In genomic region chr5:114052246-114052761, GRCm38 (mm10) we compare ENCODE assay signal across 7 mouse cellular contexts. TPM values are rescaled to one million over a fixed set of nuclear protein-coding genes. Genes with fewer than 3 reads are reported as not detected.
DNase-seq lines count a peak whose midpoint lies in the region; ATAC-seq and TF ChIP-seq lines count a peak whose summit lies in the region.

No protein-coding gene starts in this region.

- H3K4me3 ChIP-seq in embryonic fibroblast, embryonic 13.5 days (ENCODE audit: insufficient read depth, low read length) = no peak overlapping the region
- H3K4me3 ChIP-seq in layer of hippocampus, adult 2 months = no peak overlapping the region

- no peak overlapping the region for H3K27ac ChIP-seq in embryonic fibroblast, embryonic 13.5 days (ENCODE audit: insufficient read depth, low read length)
- 0 out of 2 replicates have a peak overlapping the region, but pooled peaks have one; percentile 10 for H3K27ac ChIP-seq in layer of hippocampus, adult 2 months

- TF ChIP-seq POLR2A in brain, embryonic 14.5 days (IDR thresholded peaks at IDR 0.05; ENCODE audit: borderline replicate concordance, extremely low read depth, insufficient read depth, insufficient read length, poor library complexity, severe bottlenecking) = no peak
- TF ChIP-seq POLR2A in embryonic fibroblast, embryonic 13.5 days (IDR thresholded peaks at IDR 0.05; ENCODE audit: low read depth, low read length) = no peak

- intact Hi-C loops in heart, postnatal 14 days (cut with DNase I) = loop anchor here (2.0 kb wide), 1 partner anchor 74 kb away; no protein-coding TSS in a partner anchor

- peak; percentile 56; the same call in 1 of the 2 replicates for ATAC-seq in megakaryocyte, adult 5-6 weeks (ENCODE audit: poor library complexity, severe bottlenecking)

- no peaks in the 10 kb centered on the region for H3K4me1 ChIP-seq in embryonic fibroblast, embryonic 13.5 days (ENCODE audit: control insufficient read depth, insufficient read depth, low read length)

- peak; percentile 59 for DNase-seq in Muller cell, postnatal 12 days (ENCODE audit: inconsistent ontology term)
- peak; percentile 70 for DNase-seq in brain, embryonic 14.5 days (ENCODE audit: low read depth)
- DNase-seq in heart, postnatal 14 days = peak; percentile 79 to 84
- peak in 1 of 2 experiments; percentile 61 for DNase-seq in layer of hippocampus, adult 2 months (ENCODE audit: low spot score in 2 of 2)
- DNase-seq in right cerebral cortex, postnatal 14 days = peak; percentile 56

- peak; percentile 89 for TF ChIP-seq CTCF in brain, embryonic 14.5 days (IDR thresholded peaks at IDR 0.05; ENCODE audit: borderline replicate concordance, extremely low read depth, insufficient read depth, insufficient read length)
- peak; percentile 52 for TF ChIP-seq CTCF in embryonic fibroblast, embryonic 13.5 days (IDR thresholded peaks at IDR 0.05; ENCODE audit: borderline replicate concordance, insufficient read depth, low read length)
- peak; percentile 95 for TF ChIP-seq CTCF in layer of hippocampus, adult 2 months (conservative IDR thresholded peaks at IDR 0.05)

RNA-seq across cellular contexts. Expression of gene Usp30, which starts 13.0 kb away (rescaled TPM):
- 40.0 and 41.6 TPM in 2 replicates for polyA plus RNA-seq in brain, embryonic 14.5 days (2012; rRNA removed)
- 12.2 and 12.4 TPM in 2 replicates for polyA plus RNA-seq in embryonic fibroblast, embryonic 13.5 days (2011; ENCODE audit: insufficient read length, low read depth, missing spikeins)
- total RNA-seq in heart, postnatal 14 days (2021) = 10 to 100 TPM; 10.8 to 14.8 TPM
- 10 to 100 TPM; 37.8 to 39.0 TPM for total RNA-seq in layer of hippocampus, adult 2 months (2021)
- total RNA-seq in megakaryocyte, adult 5-6 weeks (2015) = 2.8 and 7.2 TPM in 2 replicates
- 3.5 and 4.7 TPM in 2 replicates for total RNA-seq in megakaryocyte, adult 5-6 weeks (2017)

RNA-seq across cellular contexts. Expression of gene Svop, which starts 39.1 kb away (rescaled TPM):
- polyA plus RNA-seq in brain, embryonic 14.5 days (2012; rRNA removed) = 70.1 and 81.5 TPM in 2 replicates
- polyA plus RNA-seq in embryonic fibroblast, embryonic 13.5 days (2011; ENCODE audit: insufficient read length, low read depth, missing spikeins) = 0.35 and 0.89 TPM in 2 replicates
- under 1 TPM in 1 of 2 experiments, not detected in 1; 0.19 TPM for total RNA-seq in heart, postnatal 14 days (2021)
- 100 to 1,000 TPM; 170 to 182 TPM for total RNA-seq in layer of hippocampus, adult 2 months (2021)
- not detected in 2 replicates for total RNA-seq in megakaryocyte, adult 5-6 weeks (2015)
- total RNA-seq in megakaryocyte, adult 5-6 weeks (2017) = not detected in 2 replicates

RNA-seq across cellular contexts. Expression of gene Dao, which starts 48.8 kb away (rescaled TPM):
- polyA plus RNA-seq in brain, embryonic 14.5 days (2012; rRNA removed) = not detected in 2 replicates
- not detected in 2 replicates for polyA plus RNA-seq in embryonic fibroblast, embryonic 13.5 days (2011; ENCODE audit: insufficient read length, low read depth, missing spikeins)
- total RNA-seq in heart, postnatal 14 days (2021) = not detected
- total RNA-seq in layer of hippocampus, adult 2 months (2021) = not detected
- total RNA-seq in megakaryocyte, adult 5-6 weeks (2015) = not detected in 2 replicates
- not detected in 2 replicates for total RNA-seq in megakaryocyte, adult 5-6 weeks (2017)

RNA-seq across cellular contexts. Expression of gene Ssh1, which starts 58.6 kb away (rescaled TPM):
- 12.2 and 19.2 TPM in 2 replicates for polyA plus RNA-seq in brain, embryonic 14.5 days (2012; rRNA removed)
- polyA plus RNA-seq in embryonic fibroblast, embryonic 13.5 days (2011; ENCODE audit: insufficient read length, low read depth, missing spikeins) = 21.0 and 22.9 TPM in 2 replicates
- 10 to 100 TPM; 13.0 to 13.9 TPM for total RNA-seq in heart, postnatal 14 days (2021)
- 10 to 100 TPM; 25.8 to 28.1 TPM for total RNA-seq in layer of hippocampus, adult 2 months (2021)
- total RNA-seq in megakaryocyte, adult 5-6 weeks (2015) = 10.2 and 10.4 TPM in 2 replicates
- 4.7 and 4.9 TPM in 2 replicates for total RNA-seq in megakaryocyte, adult 5-6 weeks (2017)

Comparison
In these comparisons a context has a peak if more than half of its experiments do, and no peak if none do; other contexts are left out.
1. RNA of gene Svop, which starts 39.1 kb away (total RNA-seq): 170 to 182 TPM in layer of hippocampus, adult 2 months; 0.19 TPM in heart, postnatal 14 days and not detected in megakaryocyte, adult 5-6 weeks; every median in the first group is over 100 times any median in the second.
2. Peak in every context shown above with its lines, with median percentiles within 50 percentile points of each other: CTCF ChIP-seq.